10 mouse cellular contexts compared by ENCODE assay signal in the genomic region with DNA sequence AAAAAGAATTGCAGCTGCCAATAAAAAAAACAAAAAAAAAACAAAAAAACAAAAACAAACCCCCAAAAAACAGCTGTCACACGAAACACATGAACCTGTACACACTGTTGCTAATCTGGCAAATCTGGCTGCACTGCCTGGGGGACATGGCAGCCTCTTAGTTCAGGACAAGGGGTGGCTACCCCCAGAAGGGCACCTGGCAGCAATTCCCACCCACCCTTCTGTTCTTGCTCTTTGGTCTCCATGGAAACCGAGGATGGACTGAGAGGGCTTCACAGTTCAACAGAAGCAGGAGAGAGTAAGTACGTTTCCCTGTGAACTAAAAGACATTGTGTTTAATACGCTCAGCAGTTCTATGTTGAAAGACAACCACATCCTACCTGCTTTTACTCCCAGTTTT. TPM values are rescaled to one million over a fixed set of nuclear protein-coding genes. Genes with fewer than 3 reads are reported as not detected.
DNase-seq lines count a peak whose midpoint lies in the region; ATAC-seq and TF ChIP-seq lines count a peak whose summit lies in the region.
"Had no signal": no experiment of that assay in that cellular context is flagged by ENCODE, and none has a peak within 500 bp of the region (broad histone marks: within the 10 kb centered on the region; RNA-seq: fewer than 3 reads in every experiment).

No protein-coding gene starts in this region.

- ATAC-seq in heart, embryonic 13.5 days (ENCODE audit: extremely low read depth, insufficient number of reproducible peaks, low FRiP score, low TSS enrichment): no peak
- 0 out of 2 replicates have a peak, but pooled peaks have one; percentile 36 for ATAC-seq in forebrain, embryonic 12.5 days (ENCODE audit: low FRiP score)
- no peak for ATAC-seq in midbrain, embryonic 11.5 days (ENCODE audit: low FRiP score)

- H3K4me1 ChIP-seq in heart, embryonic 13.5 days: peaks cover 29% of the 10 kb centered on the region
- peaks cover 34% of the 10 kb centered on the region for H3K4me1 ChIP-seq in forebrain, embryonic 12.5 days
- peaks cover 19% of the 10 kb centered on the region for H3K4me1 ChIP-seq in midbrain, embryonic 11.5 days (ENCODE audit: control insufficient read depth, insufficient read depth, low read length)

- WGBS in heart, embryonic 13.5 days: 41% methylated on average over 4 of the region's 4 CpGs
- 23% methylated on average over 4 of the region's 4 CpGs for whole genome bisulfite sequencing in forebrain, embryonic 12.5 days
- 17% methylated on average over 4 of the region's 4 CpGs for WGBS in midbrain, embryonic 11.5 days

- no peak overlapping the region for H3K9ac ChIP-seq in heart, embryonic 13.5 days
- 0 out of 2 replicates have a peak overlapping the region, but pooled peaks have one; percentile 21 for H3K9ac ChIP-seq in forebrain, embryonic 12.5 days
- 0 out of 2 replicates have a peak overlapping the region, but pooled peaks have one; percentile 10 for H3K9ac ChIP-seq in midbrain, embryonic 11.5 days (ENCODE audit: low read length)

- peak overlapping the region; percentile 29 for H3K4me2 ChIP-seq in heart, embryonic 13.5 days
- H3K4me2 ChIP-seq in forebrain, embryonic 12.5 days: peak overlapping the region; percentile 26; the same call in 1 of the 2 replicates
- H3K4me2 ChIP-seq in midbrain, embryonic 11.5 days: no peak overlapping the region
- H3K4me2 ChIP-seq: neural tube, embryonic 13.5 days had no signal

- DNase-seq in heart, postnatal 25 days (ENCODE audit: low spot score): no peak
- DNase-seq in brain, embryonic 14.5 days (ENCODE audit: low read depth): peak; percentile 83
- no peak for DNase-seq in midbrain, embryonic 11.5 days (ENCODE audit: low spot score, missing footprints)
- no peak for DNase-seq in adrenal gland, postnatal 14 days
- no peak for DNase-seq in thymus, adult 18-20 months
- DNase-seq in B cell, adult 2 months: no peak
- DNase-seq: thymus, postnatal 4 days had no signal

- no peak overlapping the region for H3K4me3 ChIP-seq in heart, embryonic 13.5 days
- H3K4me3 ChIP-seq in forebrain, embryonic 12.5 days (replicated peaks): no peak overlapping the region
- no peak overlapping the region for H3K4me3 ChIP-seq in midbrain, embryonic 11.5 days (ENCODE audit: low read depth, low read length)
- H3K4me3 ChIP-seq: neural tube, embryonic 13.5 days had no signal

- no peak for TF ChIP-seq CTCF in brain, embryonic 14.5 days (IDR thresholded peaks at IDR 0.05; ENCODE audit: borderline replicate concordance, extremely low read depth, insufficient read depth, insufficient read length)

- H3K36me3 ChIP-seq in heart, embryonic 13.5 days: peaks cover 43% of the 10 kb centered on the region
- H3K36me3 ChIP-seq in forebrain, embryonic 12.5 days (replicated peaks): peaks cover 18% of the 10 kb centered on the region
- peaks cover 9% of the 10 kb centered on the region for H3K36me3 ChIP-seq in midbrain, embryonic 11.5 days (ENCODE audit: control insufficient read depth, insufficient read depth, low read length)

- no peak for TF ChIP-seq POLR2A in brain, embryonic 14.5 days (IDR thresholded peaks at IDR 0.05; ENCODE audit: borderline replicate concordance, extremely low read depth, insufficient read depth, insufficient read length, poor library complexity, severe bottlenecking)

- H3K27ac ChIP-seq in heart, embryonic 13.5 days (replicated peaks): no peak overlapping the region
- peak overlapping the region; percentile 57 for H3K27ac ChIP-seq in forebrain, embryonic 12.5 days
- H3K27ac ChIP-seq in midbrain, embryonic 11.5 days (ENCODE audit: low read depth, low read length): no peak overlapping the region
- H3K27ac ChIP-seq: neural tube, embryonic 13.5 days had no signal

- H3K27me3 ChIP-seq in heart, embryonic 13.5 days (replicated peaks): peaks cover 71% of the 10 kb centered on the region
- H3K27me3 ChIP-seq in forebrain, embryonic 12.5 days: no peaks in the 10 kb centered on the region
- no peaks in the 10 kb centered on the region for H3K27me3 ChIP-seq in midbrain, embryonic 11.5 days (ENCODE audit: control insufficient read depth, insufficient read depth, low read length)
- H3K27me3 ChIP-seq: neural tube, embryonic 13.5 days had no signal

- H3K9me3 ChIP-seq in heart, embryonic 13.5 days: no peaks in the 10 kb centered on the region
- H3K9me3 ChIP-seq in forebrain, embryonic 12.5 days: no peaks in the 10 kb centered on the region
- H3K9me3 ChIP-seq in midbrain, embryonic 11.5 days (ENCODE audit: control insufficient read depth, low read length): no peaks in the 10 kb centered on the region
- H3K9me3 ChIP-seq: neural tube, embryonic 13.5 days had no signal

- intact Hi-C loops in heart, postnatal 25 days (cut with DNase I): no loop called here

RNA-seq across cellular contexts. Expression of a gene that starts 7.8 kb away (rescaled TPM):
- polyA plus RNA-seq in heart, embryonic 13.5 days (2015; fragmentation: Nextera tagmentation; extraction: Ambion mirVana): 83.8 and 84.9 TPM in 2 replicates
- total RNA-seq in heart, postnatal 25 days (2021): 10 to 100 TPM; 10.6 to 10.8 TPM
- polyA plus RNA-seq in brain, embryonic 14.5 days (2012; rRNA removed): 809 and 867 TPM in 2 replicates
- 591 and 654 TPM in 2 replicates for polyA plus RNA-seq in forebrain, embryonic 12.5 days (2016; fragmentation: Nextera tagmentation; extraction: Ambion mirVana)
- 292 and 294 TPM in 2 replicates for polyA plus RNA-seq in midbrain, embryonic 11.5 days (2014; fragmentation: Nextera tagmentation; extraction: Ambion mirVana)
- 24.0 and 24.9 TPM in 2 replicates for total RNA-seq in adrenal gland, postnatal 14 days (2021)

RNA-seq across cellular contexts. Expression of a gene that starts 17.8 kb away (rescaled TPM):
- polyA plus RNA-seq in heart, embryonic 13.5 days (2015; fragmentation: Nextera tagmentation; extraction: Ambion mirVana): 402 and 437 TPM in 2 replicates
- 10 to 100 TPM; 65.2 to 67.7 TPM for total RNA-seq in heart, postnatal 25 days (2021)
- 118 and 126 TPM in 2 replicates for polyA plus RNA-seq in brain, embryonic 14.5 days (2012; rRNA removed)
- 139 and 147 TPM in 2 replicates for polyA plus RNA-seq in forebrain, embryonic 12.5 days (2016; fragmentation: Nextera tagmentation; extraction: Ambion mirVana)
- polyA plus RNA-seq in midbrain, embryonic 11.5 days (2014; fragmentation: Nextera tagmentation; extraction: Ambion mirVana): 129 and 140 TPM in 2 replicates
- 23.8 and 26.7 TPM in 2 replicates for total RNA-seq in adrenal gland, postnatal 14 days (2021)

RNA-seq across cellular contexts. Expression of a gene that starts 31.6 kb away (rescaled TPM):
- not detected in 2 replicates for polyA plus RNA-seq in heart, embryonic 13.5 days (2015; fragmentation: Nextera tagmentation; extraction: Ambion mirVana)
- 1 to 10 TPM in 1 of 2 experiments, under 1 TPM in 1; 0.56 to 1.2 TPM for total RNA-seq in heart, postnatal 25 days (2021)
- 75.5 and 77.4 TPM in 2 replicates for polyA plus RNA-seq in brain, embryonic 14.5 days (2012; rRNA removed)
- 1.7 and 2.7 TPM in 2 replicates for polyA plus RNA-seq in forebrain, embryonic 12.5 days (2016; fragmentation: Nextera tagmentation; extraction: Ambion mirVana)
- polyA plus RNA-seq in midbrain, embryonic 11.5 days (2014; fragmentation: Nextera tagmentation; extraction: Ambion mirVana): 2.8 and 3.0 TPM in 2 replicates
- 3.1 and 6.0 TPM in 2 replicates for total RNA-seq in adrenal gland, postnatal 14 days (2021)

RNA-seq across cellular contexts. Expression of a gene that starts 33.4 kb away (rescaled TPM):
- polyA plus RNA-seq in heart, embryonic 13.5 days (2015; fragmentation: Nextera tagmentation; extraction: Ambion mirVana): 1.1 and 1.2 TPM in 2 replicates
- total RNA-seq in heart, postnatal 25 days (2021): 1 to 10 TPM; 2.2 to 2.3 TPM
- 15.9 and 20.0 TPM in 2 replicates for polyA plus RNA-seq in brain, embryonic 14.5 days (2012; rRNA removed)
- polyA plus RNA-seq in forebrain, embryonic 12.5 days (2016; fragmentation: Nextera tagmentation; extraction: Ambion mirVana): 3.3 and 3.7 TPM in 2 replicates
- 1.9 TPM in 2 replicates for polyA plus RNA-seq in midbrain, embryonic 11.5 days (2014; fragmentation: Nextera tagmentation; extraction: Ambion mirVana)
- 3.4 and 11.6 TPM in 2 replicates for total RNA-seq in adrenal gland, postnatal 14 days (2021)

RNA-seq across cellular contexts. Expression of a gene that starts 40.8 kb away (rescaled TPM):
- 29.6 and 30.6 TPM in 2 replicates for polyA plus RNA-seq in heart, embryonic 13.5 days (2015; fragmentation: Nextera tagmentation; extraction: Ambion mirVana)
- 10 to 100 TPM; 13.1 to 13.2 TPM for total RNA-seq in heart, postnatal 25 days (2021)
- 92.4 and 109 TPM in 2 replicates for polyA plus RNA-seq in brain, embryonic 14.5 days (2012; rRNA removed)
- 69.9 and 73.3 TPM in 2 replicates for polyA plus RNA-seq in forebrain, embryonic 12.5 days (2016; fragmentation: Nextera tagmentation; extraction: Ambion mirVana)
- polyA plus RNA-seq in midbrain, embryonic 11.5 days (2014; fragmentation: Nextera tagmentation; extraction: Ambion mirVana): 66.7 and 73.8 TPM in 2 replicates
- total RNA-seq in adrenal gland, postnatal 14 days (2021): 38.4 and 46.0 TPM in 2 replicates

Comparison
In these comparisons a context has a peak if more than half of its experiments do, and no peak if none do; other contexts are left out.
1. RNA of a gene that starts 31.6 kb away (polyA plus RNA-seq): 75.5 to 77.4 TPM in brain, embryonic 14.5 days; 2.8 to 3.0 TPM in midbrain, embryonic 11.5 days, 1.7 to 2.7 TPM in forebrain, embryonic 12.5 days and not detected in heart, embryonic 13.5 days; every median in the first group is over 10 times any median in the second.